In the genomic region with DNA sequence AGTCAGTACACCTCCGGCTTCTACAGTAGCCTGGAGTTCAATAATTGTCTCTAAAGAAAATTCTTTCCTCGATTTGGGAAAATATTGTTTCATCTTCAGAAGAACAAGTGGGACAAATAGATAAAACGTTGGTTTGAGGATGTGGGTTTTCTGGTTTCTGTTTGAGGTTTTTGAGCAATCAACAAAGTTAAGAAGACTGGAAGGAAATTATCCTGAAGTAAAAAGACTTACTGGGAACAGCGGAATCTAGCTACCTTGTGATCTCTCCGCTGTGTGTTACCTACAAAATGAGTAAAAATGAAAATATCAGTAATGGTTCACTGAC, we compare ENCODE assay signal across 8 mouse cellular contexts. TPM values are rescaled to one million over a fixed set of nuclear protein-coding genes. Genes with fewer than 3 reads are reported as not detected.
DNase-seq lines count a peak whose midpoint lies in the region; ATAC-seq and TF ChIP-seq lines count a peak whose summit lies in the region.

No protein-coding gene starts in this region.

- H3K9me3 ChIP-seq in heart, embryonic 13.5 days, result no peaks in the 10 kb centered on the region
- no peaks in the 10 kb centered on the region for H3K9me3 ChIP-seq in ES-Bruce4 (replicated peaks; ENCODE audit: control insufficient read depth, insufficient read depth, low read length, poor library complexity, severe bottlenecking)
- H3K9me3 ChIP-seq in forebrain, embryonic 16.5 days (ENCODE audit: control insufficient read depth, low read length), result no peaks in the 10 kb centered on the region
- H3K9me3 ChIP-seq in liver, postnatal 0 days (ENCODE audit: low read length), result no peaks in the 10 kb centered on the region

- no peak for TF ChIP-seq EP300 in ES-Bruce4 (IDR thresholded peaks at IDR 0.05; ENCODE audit: insufficient read depth, low read depth, low read length)
- no peak for TF ChIP-seq EP300 in liver, postnatal 0 days (IDR thresholded peaks at IDR 0.05; ENCODE audit: low read depth)

- no peak for ATAC-seq in heart, embryonic 13.5 days (ENCODE audit: extremely low read depth, insufficient number of reproducible peaks, low FRiP score, low TSS enrichment)
- ATAC-seq in forebrain, embryonic 16.5 days, result no peak
- no peak for ATAC-seq in liver, postnatal 0 days
- no peak for ATAC-seq in cerebellum, adult (ENCODE audit: insufficient number of reproducible peaks, low FRiP score, low TSS enrichment)

- H3K4me1 ChIP-seq in heart, embryonic 13.5 days, result peaks cover 31% of the 10 kb centered on the region
- H3K4me1 ChIP-seq in ES-Bruce4 (ENCODE audit: control insufficient read depth, insufficient read depth, low read length), result no peaks in the 10 kb centered on the region
- peaks cover 19% of the 10 kb centered on the region for H3K4me1 ChIP-seq in forebrain, embryonic 16.5 days (replicated peaks; ENCODE audit: control insufficient read depth, insufficient read depth, low read length)
- H3K4me1 ChIP-seq in liver, postnatal 0 days (ENCODE audit: insufficient read depth), result peaks cover 12% of the 10 kb centered on the region

- peak overlapping the region; percentile 75 for H3K4me2 ChIP-seq in heart, embryonic 13.5 days
- peak overlapping the region; percentile 85 for H3K4me2 ChIP-seq in forebrain, embryonic 16.5 days (ENCODE audit: low read length)
- peak overlapping the region; percentile 77 for H3K4me2 ChIP-seq in liver, postnatal 0 days (ENCODE audit: low read depth, low read length)

- H3K27me3 ChIP-seq in heart, embryonic 13.5 days (replicated peaks), result no peaks in the 10 kb centered on the region
- no peaks in the 10 kb centered on the region for H3K27me3 ChIP-seq in ES-Bruce4 (ENCODE audit: control insufficient read depth, insufficient read depth, low read length, poor library complexity, severe bottlenecking)
- no peaks in the 10 kb centered on the region for H3K27me3 ChIP-seq in forebrain, embryonic 16.5 days (replicated peaks; ENCODE audit: control insufficient read depth, insufficient read depth, low read length)
- no peaks in the 10 kb centered on the region for H3K27me3 ChIP-seq in liver, postnatal 0 days (ENCODE audit: insufficient read depth, low read length)

- 21% methylated on average over 5 of the region's 5 CpGs for WGBS in heart, embryonic 13.5 days
- 24% methylated on average over 5 of the region's 5 CpGs for WGBS in forebrain, embryonic 16.5 days
- 9% methylated on average over 5 of the region's 5 CpGs for WGBS in liver, postnatal 0 days (ENCODE audit: insufficient replicate concordance)

- DNase-seq in heart, adult 18-20 months, result no peak
- DNase-seq in liver, postnatal 0 days, result no peak
- no peak for DNase-seq in right cerebral cortex, postnatal 10 days (ENCODE audit: low spot score in 2 of 2)
- no peak for DNase-seq in natural killer cell, adult 2 months (ENCODE audit: low spot score in 2 of 2)

- H3K9ac ChIP-seq in heart, embryonic 13.5 days, result peak overlapping the region; percentile 84
- 0 out of 2 replicates have a peak overlapping the region, but pooled peaks have one; percentile 1 for H3K9ac ChIP-seq in ES-Bruce4 (ENCODE audit: low read depth, poor library complexity, severe bottlenecking)
- H3K9ac ChIP-seq in forebrain, embryonic 16.5 days (replicated peaks; ENCODE audit: low read depth, low read length), result peak overlapping the region; percentile 74
- H3K9ac ChIP-seq in liver, postnatal 0 days (replicated peaks), result peak overlapping the region; percentile 61

- peak overlapping the region; percentile 97 for H3K27ac ChIP-seq in heart, embryonic 13.5 days (replicated peaks)
- no peak overlapping the region for H3K27ac ChIP-seq in ES-Bruce4 (ENCODE audit: insufficient read depth, low read length)
- peak overlapping the region; percentile 92 for H3K27ac ChIP-seq in forebrain, embryonic 16.5 days (ENCODE audit: low read length)
- H3K27ac ChIP-seq in liver, postnatal 0 days (ENCODE audit: low read depth), result peak overlapping the region; percentile 72

- TF ChIP-seq CTCF in ES-Bruce4 (IDR thresholded peaks at IDR 0.05; ENCODE audit: low read depth, low read length), result no peak
- no peak for TF ChIP-seq CTCF in liver, postnatal 0 days (IDR thresholded peaks at IDR 0.05; ENCODE audit: low read depth)

- H3K4me3 ChIP-seq in heart, embryonic 13.5 days, result peak overlapping the region; percentile 91
- peak overlapping the region; percentile 66; the same call in 1 of the 2 replicates for H3K4me3 ChIP-seq in ES-Bruce4 (ENCODE audit: low read depth, low read length)
- peak overlapping the region; percentile 99 for H3K4me3 ChIP-seq in forebrain, embryonic 16.5 days (replicated peaks; ENCODE audit: low read length)
- H3K4me3 ChIP-seq in liver, postnatal 0 days (ENCODE audit: low read depth, low read length), result peak overlapping the region; percentile 96

- H3K36me3 ChIP-seq in heart, embryonic 13.5 days, result no peaks in the 10 kb centered on the region
- H3K36me3 ChIP-seq in ES-Bruce4 (ENCODE audit: control insufficient read depth, insufficient read depth, low read length, poor library complexity, severe bottlenecking), result no peaks in the 10 kb centered on the region
- H3K36me3 ChIP-seq in forebrain, embryonic 16.5 days (ENCODE audit: control insufficient read depth, insufficient read depth), result no peaks in the 10 kb centered on the region
- no peaks in the 10 kb centered on the region for H3K36me3 ChIP-seq in liver, postnatal 0 days (replicated peaks; ENCODE audit: insufficient read depth, low read length)

- TF ChIP-seq POLR2A in ES-Bruce4 (IDR thresholded peaks at IDR 0.05; ENCODE audit: insufficient read depth, low read length), result no peak

RNA-seq across cellular contexts. Expression of a gene that starts 0.7 kb away (rescaled TPM):
- polyA plus RNA-seq in heart, embryonic 13.5 days (2015; fragmentation: Nextera tagmentation; extraction: Ambion mirVana), result 10.5 and 11.4 TPM in 2 replicates
- total RNA-seq in heart, adult 18-20 months (2021), result 1 to 10 TPM; 7.9 to 9.4 TPM
- polyA plus RNA-seq in ES-Bruce4 (2011; ENCODE audit: insufficient read depth, insufficient read length, low read depth, missing spikeins), result 17.4 and 19.5 TPM in 2 replicates
- polyA plus RNA-seq in forebrain, embryonic 16.5 days (2015; fragmentation: Nextera tagmentation; extraction: Ambion mirVana), result 29.5 and 34.0 TPM in 2 replicates
- 2.5 and 2.6 TPM in 2 replicates for polyA plus RNA-seq in liver, postnatal 0 days (2015; fragmentation: Nextera tagmentation; extraction: Ambion mirVana)

Comparison
In these comparisons a context has a peak if more than half of its experiments do, and no peak if none do; other contexts are left out.
1. H3K9ac ChIP-seq: peak in every context shown above with its lines; median percentile 84 in heart, embryonic 13.5 days; 74 in forebrain, embryonic 16.5 days; 61 in liver, postnatal 0 days; 1 in ES-Bruce4.